Mouse (Mus musculus): Measurements from ENCODE around the gene Nrip1. TPM values are rescaled to one million over a fixed set of nuclear protein-coding genes. Genes with fewer than 3 reads are reported as not detected.

The Nrip1 gene
- polyA plus RNA-seq, 1 experiment from 2014 or later, result 44.2 TPM

- no peaks in the 10 kb centered on the region for H3K4me1 ChIP-seq
- H3K4me2 ChIP-seq, result no peak overlapping the region
- H3K27ac ChIP-seq, result no peak overlapping the region
- ATAC-seq (ENCODE audit: insufficient read depth, low FRiP score, low read depth), result no peak
- H3K27me3 ChIP-seq (replicated peaks), result no peaks in the 10 kb centered on the region
- no peak overlapping the region for H3K4me3 ChIP-seq (replicated peaks)
- H3K9me3 ChIP-seq, result no peaks in the 10 kb centered on the region
- H3K9ac ChIP-seq, result no peak overlapping the region
- no peaks in the 10 kb centered on the region for H3K36me3 ChIP-seq
- WGBS, result 46% methylated on average over 3 of the region's 3 CpGs
Observed at GRCm38 (mm10) chr16:76283796-76284195, 89.8 kb downstream of the Nrip1 start.

GRCm38 (mm10) chr16:76281850-76282249, 91.8 kb downstream of the Nrip1 start:
- ATAC-seq (ENCODE audit: insufficient read depth, low FRiP score, low read depth), result peak; percentile 82

GRCm38 (mm10) chr16:76280365-76280764, 93.3 kb downstream of the Nrip1 start:
- Histone ChIP-seq H3K27ac (no peak overlapping the region), H3K9ac (no peak overlapping the region), H3K4me1 (no peaks in the 10 kb centered on the region), H3K4me2 (no peak overlapping the region), H3K36me3 (no peaks in the 10 kb centered on the region), H3K9me3 (no peaks in the 10 kb centered on the region), H3K4me3 (replicated peaks) (no peak overlapping the region), H3K27me3 (replicated peaks) (no peaks in the 10 kb centered on the region)
- WGBS, result 81% methylated on average over 8 of the region's 8 CpGs
- ATAC-seq (ENCODE audit: insufficient read depth, low FRiP score, low read depth), result no peak

More at GRCm38 (mm10) chr16:76281850-76282249, 91.8 kb downstream of the Nrip1 start:
- Histone ChIP-seq H3K9ac (no peak overlapping the region), H3K9me3 (no peaks in the 10 kb centered on the region), H3K36me3 (no peaks in the 10 kb centered on the region), H3K27me3 (replicated peaks) (no peaks in the 10 kb centered on the region), H3K27ac (no peak overlapping the region), H3K4me1 (no peaks in the 10 kb centered on the region), H3K4me3 (replicated peaks) (no peak overlapping the region), H3K4me2 (no peak overlapping the region)
- 65% methylated on average over 6 of the region's 6 CpGs for WGBS

- 81% methylated on average over 3 of the region's 3 CpGs for WGBS
- no peaks in the 10 kb centered on the region for H3K27me3 ChIP-seq (replicated peaks)
- H3K36me3 ChIP-seq, result no peaks in the 10 kb centered on the region
- H3K4me1 ChIP-seq, result no peaks in the 10 kb centered on the region
- H3K4me2 ChIP-seq, result no peak overlapping the region
- no peak overlapping the region for H3K9ac ChIP-seq
- H3K4me3 ChIP-seq (replicated peaks), result no peak overlapping the region
- ATAC-seq (ENCODE audit: insufficient read depth, low FRiP score, low read depth), result no peak
- H3K27ac ChIP-seq, result no peak overlapping the region
- no peaks in the 10 kb centered on the region for H3K9me3 ChIP-seq
Observed at GRCm38 (mm10) chr16:76276271-76276670, 97.4 kb downstream of the Nrip1 start.

- no peak for ATAC-seq (ENCODE audit: insufficient read depth, low FRiP score, low read depth)
- Histone ChIP-seq H3K27me3 (replicated peaks) (no peaks in the 10 kb centered on the region), H3K4me3 (replicated peaks) (no peak overlapping the region), H3K36me3 (no peaks in the 10 kb centered on the region), H3K9me3 (no peaks in the 10 kb centered on the region), H3K9ac (no peak overlapping the region), H3K4me2 (no peak overlapping the region), H3K4me1 (no peaks in the 10 kb centered on the region), H3K27ac (no peak overlapping the region)
- 80% methylated on average over 3 of the region's 3 CpGs for WGBS
Observed at GRCm38 (mm10) chr16:76275584-76275983, 98.0 kb downstream of the Nrip1 start.

- WGBS, result 70% methylated on average over 7 of the region's 7 CpGs
- H3K36me3 ChIP-seq, result no peaks in the 10 kb centered on the region
- no peaks in the 10 kb centered on the region for H3K27me3 ChIP-seq (replicated peaks)
- no peaks in the 10 kb centered on the region for H3K9me3 ChIP-seq
- no peaks in the 10 kb centered on the region for H3K4me1 ChIP-seq
- no peak overlapping the region for H3K9ac ChIP-seq
- H3K4me2 ChIP-seq, result no peak overlapping the region
- ATAC-seq (ENCODE audit: insufficient read depth, low FRiP score, low read depth), result no peak
- H3K4me3 ChIP-seq (replicated peaks), result no peak overlapping the region
- no peak overlapping the region for H3K27ac ChIP-seq
Observed at GRCm38 (mm10) chr16:76275166-76275565, 98.5 kb downstream of the Nrip1 start.

- Histone ChIP-seq H3K4me2 (no peak overlapping the region), H3K4me1 (no peaks in the 10 kb centered on the region), H3K9ac (no peak overlapping the region), H3K27ac (no peak overlapping the region), H3K4me3 (replicated peaks) (no peak overlapping the region), H3K9me3 (no peaks in the 10 kb centered on the region), H3K27me3 (replicated peaks) (no peaks in the 10 kb centered on the region), H3K36me3 (no peaks in the 10 kb centered on the region)
- 78% methylated on average over 9 of the region's 9 CpGs for WGBS
- ATAC-seq (ENCODE audit: insufficient read depth, low FRiP score, low read depth), result no peak
Observed at GRCm38 (mm10) chr16:76266635-76267268, 106.9 kb downstream of the Nrip1 start.

- ATAC-seq (ENCODE audit: insufficient read depth, low FRiP score, low read depth), result no peak
- WGBS, result 44% methylated on average over 2 of the region's 2 CpGs
Observed at GRCm38 (mm10) chr16:76265874-76266273, 107.8 kb downstream of the Nrip1 start.

GRCm38 (mm10) chr16:76265301-76265700, 108.3 kb downstream of the Nrip1 start:
- no peaks in the 10 kb centered on the region for H3K36me3 ChIP-seq
- no peaks in the 10 kb centered on the region for H3K27me3 ChIP-seq (replicated peaks)
- H3K9ac ChIP-seq, result no peak overlapping the region
- H3K9me3 ChIP-seq, result no peaks in the 10 kb centered on the region
- 52% methylated on average over 6 of the region's 6 CpGs for WGBS
- ATAC-seq (ENCODE audit: insufficient read depth, low FRiP score, low read depth), result no peak
- no peak overlapping the region for H3K4me3 ChIP-seq (replicated peaks)
- H3K4me1 ChIP-seq, result no peaks in the 10 kb centered on the region
- no peak overlapping the region for H3K27ac ChIP-seq
- no peak overlapping the region for H3K4me2 ChIP-seq

More at GRCm38 (mm10) chr16:76265874-76266273, 107.8 kb downstream of the Nrip1 start:
- no peaks in the 10 kb centered on the region for H3K36me3 ChIP-seq
- H3K4me1 ChIP-seq, result no peaks in the 10 kb centered on the region
- no peak overlapping the region for H3K9ac ChIP-seq
- H3K27ac ChIP-seq, result no peak overlapping the region
- H3K27me3 ChIP-seq (replicated peaks), result no peaks in the 10 kb centered on the region
- no peak overlapping the region for H3K4me2 ChIP-seq
- no peaks in the 10 kb centered on the region for H3K9me3 ChIP-seq
- H3K4me3 ChIP-seq (replicated peaks), result no peak overlapping the region

- Histone ChIP-seq H3K4me3 (replicated peaks) (no peak overlapping the region), H3K4me2 (no peak overlapping the region), H3K27me3 (replicated peaks) (no peaks in the 10 kb centered on the region), H3K36me3 (no peaks in the 10 kb centered on the region), H3K9me3 (no peaks in the 10 kb centered on the region), H3K4me1 (no peaks in the 10 kb centered on the region), H3K27ac (no peak overlapping the region), H3K9ac (no peak overlapping the region)
- no peak for ATAC-seq (ENCODE audit: insufficient read depth, low FRiP score, low read depth)
- 71% methylated on average over 3 of the region's 4 CpGs for WGBS
Observed at GRCm38 (mm10) chr16:76263393-76263792, 110.2 kb downstream of the Nrip1 start.

- Histone ChIP-seq H3K4me2 (no peak overlapping the region), H3K9ac (no peak overlapping the region), H3K27me3 (replicated peaks) (no peaks in the 10 kb centered on the region), H3K4me3 (replicated peaks) (no peak overlapping the region), H3K36me3 (no peaks in the 10 kb centered on the region), H3K9me3 (no peaks in the 10 kb centered on the region), H3K27ac (no peak overlapping the region), H3K4me1 (no peaks in the 10 kb centered on the region)
- no peak for ATAC-seq (ENCODE audit: insufficient read depth, low FRiP score, low read depth)
- WGBS, result 57% methylated on average over 6 of the region's 6 CpGs
Observed at GRCm38 (mm10) chr16:76260296-76260695, 113.3 kb downstream of the Nrip1 start.

- Histone ChIP-seq H3K36me3 (no peaks in the 10 kb centered on the region), H3K4me1 (no peaks in the 10 kb centered on the region), H3K27ac (no peak overlapping the region), H3K4me3 (replicated peaks) (no peak overlapping the region), H3K4me2 (no peak overlapping the region), H3K9ac (no peak overlapping the region), H3K9me3 (no peaks in the 10 kb centered on the region), H3K27me3 (replicated peaks) (no peaks in the 10 kb centered on the region)
- WGBS, result 80% methylated on average over 10 of the region's 10 CpGs
- no peak for ATAC-seq (ENCODE audit: insufficient read depth, low FRiP score, low read depth)
Observed at GRCm38 (mm10) chr16:76251826-76252225, 121.8 kb downstream of the Nrip1 start.
